Mouse (Mus musculus): Measurements from ENCODE around the gene Uso1.

The Uso1 gene

GRCm38 (mm10) chr5:92240769-92241168 lies 103.0 kb downstream of the Uso1 start:
- DNase-seq (ENCODE audit: low spot score): no peak

DNA sequence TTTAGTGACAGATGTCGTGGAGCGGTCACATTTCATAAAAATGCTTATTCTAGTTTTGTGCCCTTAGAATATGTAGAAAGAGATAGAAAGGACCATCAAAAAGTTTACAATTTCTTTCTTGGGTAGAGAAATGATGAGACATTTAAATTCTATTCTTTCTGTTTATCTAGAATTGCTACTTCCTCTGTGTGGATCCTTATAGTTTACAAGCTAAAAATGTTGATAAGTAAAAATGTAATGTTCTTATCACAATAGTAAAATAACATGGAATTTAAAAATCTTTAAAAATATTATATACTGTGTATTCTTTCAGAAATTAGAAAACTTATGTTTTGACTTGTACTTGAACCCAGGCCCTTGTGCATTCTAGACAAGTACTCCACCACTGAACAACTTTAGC lies 107.2 kb downstream of the Uso1 start:
- DNase-seq (ENCODE audit: low spot score): no peak

- DNase-seq (ENCODE audit: low spot score): no peak
These were observed 107.7 kb downstream of the Uso1 start for GRCm38 (mm10) chr5:92245483-92245882.

DNA sequence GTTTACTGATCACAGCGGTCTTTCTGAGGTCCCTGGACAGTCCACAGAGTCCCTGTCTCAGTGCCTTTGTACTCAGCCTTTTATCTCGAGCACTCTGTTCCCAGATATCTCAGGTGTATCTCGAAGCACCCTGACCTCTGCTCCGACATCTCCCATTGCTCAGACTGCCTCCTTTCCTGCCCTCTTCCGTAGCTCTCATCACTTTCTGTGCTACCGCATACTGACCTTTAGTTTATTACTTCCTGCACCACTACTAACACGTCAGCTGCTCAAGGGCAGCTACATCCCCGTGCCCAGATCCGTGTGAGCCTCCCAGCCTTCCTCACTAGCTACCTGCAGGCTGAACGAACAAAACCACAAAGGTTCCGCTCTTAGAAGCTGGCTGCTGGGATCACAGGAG lies 110.9 kb downstream of the Uso1 start:
- peak; percentile 64 for DNase-seq (ENCODE audit: low spot score)

GRCm38 (mm10) chr5:92252031-92252430 lies 114.3 kb downstream of the Uso1 start:
- no peak for DNase-seq (ENCODE audit: low spot score)

Data from yolk sac, embryonic 10.5 days (tissue).